Mouse (Mus musculus): ENCODE measurements around the gene Sp110. TPM values are rescaled to one million over a fixed set of nuclear protein-coding genes. Genes with fewer than 3 reads are reported as not detected.
"Not testable (repeated sequence)": the region's sequence is repeated elsewhere in the genome, so short reads cannot be mapped to it uniquely, and the experiment has no call there.

Sp110 gene
- total RNA-seq (2021), result 1 to 10 TPM in 1 of 2 experiments, under 1 TPM in 1; 0.72 to 1.3 TPM
- long read RNA-seq, experiment 1, result 0 reads
- long read RNA-seq, experiment 2, result 0 reads

- not testable (repeated sequence) for DNase-seq
Measured at GRCm38 (mm10) chr1:85598271-85599012, at the start of gene Sp110. Gene Sp110 (minus strand): TSS chr1:85598817.

- DNase-seq, result not testable (repeated sequence)
Measured at GRCm38 (mm10) chr1:85638144-85638543, 39.5 kb upstream of the Sp110 start.

GRCm38 (mm10) chr1:85636936-85637335, 38.3 kb upstream of the Sp110 start:
- not testable (repeated sequence) for DNase-seq

GRCm38 (mm10) chr1:85618689-85619088, 20.1 kb upstream of the Sp110 start:
- not testable (repeated sequence) for DNase-seq

GRCm38 (mm10) chr1:85617161-85617560, 18.5 kb upstream of the Sp110 start:
- not testable (repeated sequence) for DNase-seq

GRCm38 (mm10) chr1:85615819-85616218, 17.2 kb upstream of the Sp110 start:
- DNase-seq, result not testable (repeated sequence)

GRCm38 (mm10) chr1:85615096-85615495, 16.5 kb upstream of the Sp110 start:
- DNase-seq, result not testable (repeated sequence)

- DNase-seq, result not testable (repeated sequence)
Measured at GRCm38 (mm10) chr1:85610581-85610980, 12.0 kb upstream of the Sp110 start.

- DNase-seq, result not testable (repeated sequence)
Measured at GRCm38 (mm10) chr1:85608361-85608760, 9.7 kb upstream of the Sp110 start.

- DNase-seq, result not testable (repeated sequence)
Measured at GRCm38 (mm10) chr1:85604341-85604740, 5.7 kb upstream of the Sp110 start.

- peak; percentile 19 for DNase-seq
Measured at GRCm38 (mm10) chr1:85600794-85601193, 2.2 kb upstream of the Sp110 start.

GRCm38 (mm10) chr1:85600078-85600477, 1.5 kb upstream of the Sp110 start, which contains the start of gene Sp140:
Gene Sp140 (plus strand): TSS chr1:85600378.
- not testable (repeated sequence) for DNase-seq

GRCm38 (mm10) chr1:85592526-85592925, 6.1 kb downstream of the Sp110 start:
- not testable (repeated sequence) for DNase-seq

GRCm38 (mm10) chr1:85588697-85589096, 9.9 kb downstream of the Sp110 start:
- DNase-seq, result not testable (repeated sequence)

GRCm38 (mm10) chr1:85581518-85581917, 17.1 kb downstream of the Sp110 start:
- DNase-seq, result not testable (repeated sequence)

GRCm38 (mm10) chr1:85580578-85580977, 18.0 kb downstream of the Sp110 start:
- not testable (repeated sequence) for DNase-seq

GRCm38 (mm10) chr1:85580148-85580534, 18.5 kb downstream of the Sp110 start:
- DNase-seq, result not testable (repeated sequence)

GRCm38 (mm10) chr1:85579199-85580147, 19.1 kb downstream of the Sp110 start:
- not testable (repeated sequence) for DNase-seq

GRCm38 (mm10) chr1:85578372-85579010, 20.1 kb downstream of the Sp110 start:
- DNase-seq, result not testable (repeated sequence)

GRCm38 (mm10) chr1:85575376-85575775, 23.2 kb downstream of the Sp110 start, which contains the start of gene G530012D18Rik:
Gene G530012D18Rik (plus strand): TSS chr1:85575676.
- not testable (repeated sequence) for DNase-seq

GRCm38 (mm10) chr1:85573554-85573953, 25.1 kb downstream of the Sp110 start:
- not testable (repeated sequence) for DNase-seq

- peak; percentile 21 for DNase-seq
Measured at GRCm38 (mm10) chr1:85555261-85555660, 43.4 kb downstream of the Sp110 start.

Measured in gastrocnemius, postnatal 25 days (tissue).